Mouse (Mus musculus) hindbrain, embryonic 12.5 days (tissue): Measurements from ENCODE around the gene Cfap74. TPM values are rescaled to one million over a fixed set of nuclear protein-coding genes. Genes with fewer than 3 reads are reported as not detected.

ENCODE experiments used
- ATAC-seq: fragments of 200-750 bp; cut with Nextera tagmentation; 2 replicates; pipeline ENCODE4 v1.8.0; 2017; ENCODE audit warnings: moderate TSS enrichment; ENCODE audit not compliant: low FRiP score
- H3K27ac ChIP-seq: fragments of 300-500 bp; sonication (generic); 2 replicates; pipeline ENCODE4 v1.5.1; 2016; ENCODE audit warnings: mild to moderate bottlenecking
- H3K27me3 ChIP-seq: fragments of 300-500 bp; sonication (generic); 2 replicates; pipeline ENCODE4 v1.6.1; 2016; ENCODE audit warnings: mild to moderate bottlenecking
- H3K36me3 ChIP-seq: fragments of 300-500 bp; sonication (generic); 2 replicates; pipeline ENCODE4 v1.6.1; 2016; ENCODE audit warnings: mild to moderate bottlenecking
- H3K4me1 ChIP-seq: fragments of 300-500 bp; sonication (generic); 2 replicates; pipeline ENCODE4 v1.6.1; 2016
- H3K4me2 ChIP-seq: fragments of 300-500 bp; sonication (generic); replicated peaks from 2 replicates; pipeline ENCODE4 v1.6.1; 2016; ENCODE audit warnings: mild to moderate bottlenecking
- H3K4me3 ChIP-seq: fragments of 300-500 bp; sonication (generic); 2 replicates; pipeline ENCODE4 v1.5.1; 2016; ENCODE audit warnings: mild to moderate bottlenecking
- H3K9ac ChIP-seq: fragments of 300-500 bp; sonication (generic); 2 replicates; pipeline ENCODE4 v1.6.1; 2016; ENCODE audit warnings: mild to moderate bottlenecking, moderate library complexity
- H3K9me3 ChIP-seq: fragments of 300-500 bp; sonication (generic); replicated peaks from 2 replicates; pipeline ENCODE4 v1.6.1; 2016; ENCODE audit warnings: mild to moderate bottlenecking
- WGBS: fragments of 180-500 bp; shearing (Covaris S2); methylation state at CpG from one replicate; pipeline ENCODE4 v1.1.7; 2016; 5-methylcytosine and 5-hydroxymethylcytosine counted together
- polyA plus RNA-seq: library from polyadenylated mRNA; unstranded; fragments of >200 nt; fragmentation: Nextera tagmentation; extraction: Ambion mirVana; gene quantifications from 2 replicates; pipeline ENCODE4 v1.2.1, GENCODE M21; 2016

Cfap74 gene
- 5.6 and 6.3 TPM in 2 replicates for polyA plus RNA-seq

GRCm38 (mm10) chr4:155409058-155409776 is at the start of gene Cfap74:
Gene Cfap74 (plus strand): TSS chr4:155409190.
- no peaks in the 10 kb centered on the region for H3K9me3 ChIP-seq
- H3K4me2 ChIP-seq = peak within 1 kb of the TSS; percentile 80
- H3K27ac ChIP-seq = peak within 1 kb of the TSS; percentile 31; the same call in 1 of the 2 replicates
- H3K4me3 ChIP-seq = peak within 1 kb of the TSS; percentile 53
- WGBS = under 1% methylated on average over 35 of the region's 35 CpGs
- no peaks in the 10 kb centered on the region for H3K27me3 ChIP-seq
- H3K36me3 ChIP-seq = no peaks in the 10 kb centered on the region
- H3K4me1 ChIP-seq = peaks cover 3% of the 10 kb centered on the region; the same call in 1 of the 2 replicates
- peak within 1 kb of the TSS; percentile 59 for H3K9ac ChIP-seq
- ATAC-seq = peak; percentile 98

- ATAC-seq = no peak
- WGBS = 44% methylated on average over 12 of the region's 12 CpGs
These were observed 49.2 kb upstream of the Cfap74 start for GRCm38 (mm10) chr4:155359560-155360464.

GRCm38 (mm10) chr4:155360856-155361255 is 48.1 kb upstream of the Cfap74 start:
- 4% methylated on average over 41 of the region's 42 CpGs for WGBS
- Histone ChIP-seq H3K9me3 (no peaks in the 10 kb centered on the region), H3K4me2 (peak overlapping the region; percentile 59), H3K9ac (peak overlapping the region; percentile 38), H3K4me1 (peaks cover 13% of the 10 kb centered on the region; the same call in 1 of the 2 replicates), H3K36me3 (no peaks in the 10 kb centered on the region), H3K27ac (no peak overlapping the region), H3K4me3 (peak overlapping the region; percentile 44), H3K27me3 (peaks cover 78% of the 10 kb centered on the region)
- 0 out of 2 replicates have a peak, but pooled peaks have one; percentile 11 for ATAC-seq

More at GRCm38 (mm10) chr4:155359560-155360464, 49.2 kb upstream of the Cfap74 start:
- Histone ChIP-seq H3K9me3 (no peaks in the 10 kb centered on the region), H3K27me3 (peaks cover 68% of the 10 kb centered on the region), H3K36me3 (no peaks in the 10 kb centered on the region), H3K4me3 (no peak overlapping the region), H3K9ac (no peak overlapping the region), H3K27ac (no peak overlapping the region), H3K4me2 (no peak overlapping the region), H3K4me1 (peaks cover 13% of the 10 kb centered on the region; the same call in 1 of the 2 replicates)

GRCm38 (mm10) chr4:155361303-155361791 is 47.6 kb upstream of the Cfap74 start, which contains the start of gene Prkcz:
Gene Prkcz (minus strand): TSS chr4:155361361.
- peaks cover 82% of the 10 kb centered on the region for H3K27me3 ChIP-seq
- H3K9me3 ChIP-seq = no peaks in the 10 kb centered on the region
- H3K36me3 ChIP-seq = no peaks in the 10 kb centered on the region
- H3K4me3 ChIP-seq = peak within 1 kb of the TSS; percentile 44
- 0 out of 2 replicates have a peak, but pooled peaks have one; percentile 78 for ATAC-seq
- H3K4me1 ChIP-seq = peaks cover 13% of the 10 kb centered on the region; the same call in 1 of the 2 replicates
- under 1% methylated on average over 42 of the region's 51 CpGs for whole genome bisulfite sequencing
- peak within 1 kb of the TSS; percentile 38 for H3K9ac ChIP-seq
- peak within 1 kb of the TSS; percentile 59 for H3K4me2 ChIP-seq
- no peak within 1 kb of the TSS for H3K27ac ChIP-seq

GRCm38 (mm10) chr4:155362443-155362842 is 46.5 kb upstream of the Cfap74 start:
- Histone ChIP-seq H3K4me2 (no peak overlapping the region), H3K9ac (no peak overlapping the region), H3K4me3 (no peak overlapping the region), H3K4me1 (peaks cover 13% of the 10 kb centered on the region; the same call in 1 of the 2 replicates), H3K36me3 (no peaks in the 10 kb centered on the region), H3K27me3 (peaks cover 82% of the 10 kb centered on the region), H3K27ac (no peak overlapping the region), H3K9me3 (no peaks in the 10 kb centered on the region)
- WGBS = 38% methylated on average over 5 of the region's 5 CpGs
- no peak for ATAC-seq

- Histone ChIP-seq H3K4me1 (peaks cover 3% of the 10 kb centered on the region; the same call in 1 of the 2 replicates), H3K36me3 (no peaks in the 10 kb centered on the region), H3K9ac (no peak overlapping the region), H3K4me2 (no peak overlapping the region), H3K27ac (no peak overlapping the region), H3K4me3 (no peak overlapping the region), H3K9me3 (no peaks in the 10 kb centered on the region), H3K27me3 (peaks cover 42% of the 10 kb centered on the region)
- 91% methylated on average over 6 of the region's 6 CpGs for WGBS
- ATAC-seq = no peak
These were observed 42.2 kb upstream of the Cfap74 start for GRCm38 (mm10) chr4:155366784-155367183.

- Histone ChIP-seq H3K4me1 (no peaks in the 10 kb centered on the region), H3K36me3 (no peaks in the 10 kb centered on the region), H3K9me3 (no peaks in the 10 kb centered on the region), H3K9ac (no peak overlapping the region), H3K27me3 (peaks cover 32% of the 10 kb centered on the region), H3K27ac (no peak overlapping the region), H3K4me3 (no peak overlapping the region), H3K4me2 (no peak overlapping the region)
- no peak for ATAC-seq
- 89% methylated on average over 9 of the region's 9 CpGs for WGBS
These were observed 41.3 kb upstream of the Cfap74 start for GRCm38 (mm10) chr4:155367739-155368138.

GRCm38 (mm10) chr4:155368684-155369083 is 40.3 kb upstream of the Cfap74 start:
- no peaks in the 10 kb centered on the region for H3K9me3 ChIP-seq
- no peak overlapping the region for H3K4me2 ChIP-seq
- peaks cover 23% of the 10 kb centered on the region for H3K27me3 ChIP-seq
- H3K9ac ChIP-seq = no peak overlapping the region
- H3K27ac ChIP-seq = no peak overlapping the region
- no peak overlapping the region for H3K4me3 ChIP-seq
- WGBS = 20% methylated on average over 12 of the region's 12 CpGs
- H3K4me1 ChIP-seq = no peaks in the 10 kb centered on the region
- no peaks in the 10 kb centered on the region for H3K36me3 ChIP-seq
- ATAC-seq = no peak

- Histone ChIP-seq H3K4me3 (no peak overlapping the region), H3K27ac (no peak overlapping the region), H3K36me3 (no peaks in the 10 kb centered on the region), H3K9ac (no peak overlapping the region), H3K27me3 (peaks cover 4% of the 10 kb centered on the region; the same call in 1 of the 2 replicates), H3K4me1 (no peaks in the 10 kb centered on the region), H3K4me2 (no peak overlapping the region), H3K9me3 (no peaks in the 10 kb centered on the region)
- WGBS = 90% methylated on average over 15 of the region's 15 CpGs
- ATAC-seq = no peak
These were observed 38.0 kb upstream of the Cfap74 start for GRCm38 (mm10) chr4:155370737-155371715.

- WGBS = 80% methylated on average over 5 of the region's 5 CpGs
- Histone ChIP-seq H3K9ac (no peak overlapping the region), H3K27me3 (0 out of 2 replicates have a peak, but pooled peaks cover 2% of the 10 kb centered on the region), H3K36me3 (no peaks in the 10 kb centered on the region), H3K27ac (no peak overlapping the region), H3K4me2 (no peak overlapping the region), H3K4me3 (no peak overlapping the region), H3K4me1 (no peaks in the 10 kb centered on the region), H3K9me3 (no peaks in the 10 kb centered on the region)
- no peak for ATAC-seq
These were observed 36.9 kb upstream of the Cfap74 start for GRCm38 (mm10) chr4:155371797-155372735.
